21 mouse cellular contexts compared by ENCODE assay signal in the genomic region with DNA sequence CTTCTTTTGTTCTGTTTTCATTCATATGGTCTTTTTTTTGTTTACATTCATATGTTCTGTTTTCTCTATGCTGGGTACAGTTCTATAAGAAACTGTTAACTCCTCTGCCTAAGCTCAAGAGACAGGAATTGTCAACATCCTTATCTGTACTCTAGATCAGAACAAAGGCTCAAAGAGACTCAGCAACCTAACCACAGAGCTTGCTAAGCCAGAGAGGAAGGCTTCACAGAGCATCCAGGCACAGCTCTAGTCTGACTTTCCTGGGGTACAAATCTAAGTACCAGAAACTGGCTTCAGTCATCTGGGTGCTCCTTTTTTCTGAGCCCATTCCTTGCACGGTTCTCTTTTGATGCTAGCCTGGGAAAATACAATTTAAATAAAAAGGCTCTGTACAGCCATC.
DNase-seq lines count a peak whose midpoint lies in the region; ATAC-seq and TF ChIP-seq lines count a peak whose summit lies in the region.
"Had no signal": no experiment of that assay in that cellular context is flagged by ENCODE, and none has a peak within 500 bp of the region (broad histone marks: within the 10 kb centered on the region; RNA-seq: fewer than 3 reads in every experiment).

No protein-coding gene starts in this region.

- H3K4me2 ChIP-seq in midbrain, embryonic 16.5 days (ENCODE audit: low read length) = no peak overlapping the region
- H3K4me2 ChIP-seq in hindbrain, embryonic 12.5 days (replicated peaks) = no peak overlapping the region
- H3K4me2 ChIP-seq: embryonic facial prominence, embryonic 12.5 days; forebrain, embryonic 12.5 days; heart, embryonic 15.5 days; limb, embryonic 15.5 days; lung, embryonic 14.5 days; neural tube, embryonic 15.5 days; stomach, embryonic 15.5 days had no signal

- peaks cover 45% of the 10 kb centered on the region for H3K36me3 ChIP-seq in spleen, adult 2 months (ENCODE audit: control insufficient read depth, insufficient read depth, low read length)
- peaks cover 22% of the 10 kb centered on the region for H3K36me3 ChIP-seq in midbrain, embryonic 16.5 days (ENCODE audit: control insufficient read depth, insufficient read depth, low read length)
- peaks cover 9% of the 10 kb centered on the region for H3K36me3 ChIP-seq in hindbrain, embryonic 12.5 days

- WGBS in spleen, adult 2 months = 89% methylated on average over 1 of the region's 1 CpGs
- WGBS in midbrain, embryonic 16.5 days = 64% methylated on average over 1 of the region's 1 CpGs
- WGBS in hindbrain, embryonic 12.5 days = 79% methylated on average over 1 of the region's 1 CpGs

- TF ChIP-seq POLR2A in spleen, adult 2 months (IDR thresholded peaks at IDR 0.05; ENCODE audit: low read depth, low read length) = no peak

- TF ChIP-seq CTCF in spleen, adult 2 months (IDR thresholded peaks at IDR 0.05; ENCODE audit: extremely low read depth, insufficient read depth, insufficient read length, insufficient replicate concordance) = no peak

- peak in 1 of 2 experiments; percentile 47 for DNase-seq in spleen, adult 2 months (ENCODE audit: low read depth in 1 of 2, low spot score in 2 of 2)
- DNase-seq in spleen, postnatal 36 days (ENCODE audit: low spot score in 2 of 2) = no peak
- DNase-seq in T-cell, adult 2 months (ENCODE audit: low spot score) = peak; percentile 69
- DNase-seq: gastrocnemius, postnatal 36 days; kidney, adult 11 months; right cerebral cortex, postnatal 25 days had no signal

- peaks cover 17% of the 10 kb centered on the region for H3K4me1 ChIP-seq in spleen, adult 2 months (ENCODE audit: control insufficient read depth, insufficient read depth, insufficient read length)
- no peaks in the 10 kb centered on the region for H3K4me1 ChIP-seq in midbrain, embryonic 16.5 days (ENCODE audit: control insufficient read depth, insufficient read depth, low read length)
- 0 out of 2 replicates have a peak, but pooled peaks cover 2% of the 10 kb centered on the region for H3K4me1 ChIP-seq in hindbrain, embryonic 12.5 days
- H3K4me1 ChIP-seq: embryonic facial prominence, embryonic 12.5 days; forebrain, embryonic 12.5 days; heart, embryonic 15.5 days; hindbrain, embryonic 10.5 days; limb, embryonic 15.5 days; stomach, embryonic 15.5 days had no signal

- no peak overlapping the region for H3K9ac ChIP-seq in midbrain, embryonic 16.5 days (ENCODE audit: low read depth, low read length)
- H3K9ac ChIP-seq in hindbrain, embryonic 12.5 days = no peak overlapping the region
- H3K9ac ChIP-seq: embryonic facial prominence, embryonic 12.5 days; forebrain, embryonic 12.5 days; heart, embryonic 15.5 days; limb, embryonic 15.5 days; liver, embryonic 14.5 days; lung, embryonic 14.5 days; neural tube, embryonic 15.5 days; stomach, embryonic 15.5 days had no signal

- H3K27me3 ChIP-seq in spleen, adult 2 months (ENCODE audit: control insufficient read depth, insufficient read depth, low read length) = no peaks in the 10 kb centered on the region
- no peaks in the 10 kb centered on the region for H3K27me3 ChIP-seq in midbrain, embryonic 16.5 days (ENCODE audit: control insufficient read depth, insufficient read depth, low read depth, low read length)
- H3K27me3 ChIP-seq in hindbrain, embryonic 12.5 days = no peaks in the 10 kb centered on the region
- H3K27me3 ChIP-seq: embryonic facial prominence, embryonic 12.5 days; forebrain, embryonic 12.5 days; heart, embryonic 15.5 days; limb, embryonic 15.5 days; neural tube, embryonic 15.5 days; stomach, embryonic 15.5 days had no signal

- no peak overlapping the region for H3K4me3 ChIP-seq in spleen, adult 2 months (ENCODE audit: extremely low read depth, insufficient read depth, insufficient read length)
- no peak overlapping the region for H3K4me3 ChIP-seq in midbrain, embryonic 16.5 days (ENCODE audit: low read depth, low read length)
- H3K4me3 ChIP-seq in hindbrain, embryonic 12.5 days = no peak overlapping the region
- H3K4me3 ChIP-seq: embryonic facial prominence, embryonic 12.5 days; forebrain, embryonic 12.5 days; heart, embryonic 15.5 days; hindbrain, embryonic 10.5 days; left cerebral cortex, adult 2 months; limb, embryonic 15.5 days; neural tube, embryonic 15.5 days; stomach, embryonic 15.5 days had no signal

- peak overlapping the region; percentile 67 for H3K27ac ChIP-seq in spleen, adult 2 months (ENCODE audit: insufficient read depth, low read length)
- H3K27ac ChIP-seq in midbrain, embryonic 16.5 days (ENCODE audit: low read length) = no peak overlapping the region
- H3K27ac ChIP-seq in hindbrain, embryonic 12.5 days = no peak overlapping the region
- H3K27ac ChIP-seq: embryonic facial prominence, embryonic 12.5 days; forebrain, embryonic 12.5 days; heart, embryonic 15.5 days; hindbrain, embryonic 10.5 days; hindbrain, postnatal 0 days; left cerebral cortex, adult 2 months; limb, embryonic 15.5 days; liver, embryonic 14.5 days; neural tube, embryonic 15.5 days; stomach, embryonic 15.5 days had no signal

- ATAC-seq in megakaryocyte, adult 5-6 weeks (ENCODE audit: poor library complexity, severe bottlenecking) = peak; percentile 32
- no peak for ATAC-seq in midbrain, embryonic 16.5 days
- no peak for ATAC-seq in hindbrain, embryonic 12.5 days (ENCODE audit: low FRiP score)
- ATAC-seq in erythroid progenitor cell, adult 5-6 weeks (replicated peaks; ENCODE audit: low FRiP score, poor library complexity, severe bottlenecking) = no peak

- H3K9me3 ChIP-seq in midbrain, embryonic 16.5 days (replicated peaks; ENCODE audit: control insufficient read depth, low read length, poor library complexity, severe bottlenecking) = no peaks in the 10 kb centered on the region
- H3K9me3 ChIP-seq in hindbrain, embryonic 12.5 days (replicated peaks) = no peaks in the 10 kb centered on the region
- H3K9me3 ChIP-seq: embryonic facial prominence, embryonic 12.5 days; forebrain, embryonic 12.5 days; heart, embryonic 15.5 days; hindbrain, embryonic 10.5 days; limb, embryonic 15.5 days; neural tube, embryonic 15.5 days; stomach, embryonic 15.5 days had no signal
